Mouse (Mus musculus): Measurements from ENCODE around the gene Gins2. TPM values are rescaled to one million over a fixed set of nuclear protein-coding genes. Genes with fewer than 3 reads are reported as not detected.

Gene Gins2
- polyA plus RNA-seq, 1 experiment: 11.2 TPM

DNA sequence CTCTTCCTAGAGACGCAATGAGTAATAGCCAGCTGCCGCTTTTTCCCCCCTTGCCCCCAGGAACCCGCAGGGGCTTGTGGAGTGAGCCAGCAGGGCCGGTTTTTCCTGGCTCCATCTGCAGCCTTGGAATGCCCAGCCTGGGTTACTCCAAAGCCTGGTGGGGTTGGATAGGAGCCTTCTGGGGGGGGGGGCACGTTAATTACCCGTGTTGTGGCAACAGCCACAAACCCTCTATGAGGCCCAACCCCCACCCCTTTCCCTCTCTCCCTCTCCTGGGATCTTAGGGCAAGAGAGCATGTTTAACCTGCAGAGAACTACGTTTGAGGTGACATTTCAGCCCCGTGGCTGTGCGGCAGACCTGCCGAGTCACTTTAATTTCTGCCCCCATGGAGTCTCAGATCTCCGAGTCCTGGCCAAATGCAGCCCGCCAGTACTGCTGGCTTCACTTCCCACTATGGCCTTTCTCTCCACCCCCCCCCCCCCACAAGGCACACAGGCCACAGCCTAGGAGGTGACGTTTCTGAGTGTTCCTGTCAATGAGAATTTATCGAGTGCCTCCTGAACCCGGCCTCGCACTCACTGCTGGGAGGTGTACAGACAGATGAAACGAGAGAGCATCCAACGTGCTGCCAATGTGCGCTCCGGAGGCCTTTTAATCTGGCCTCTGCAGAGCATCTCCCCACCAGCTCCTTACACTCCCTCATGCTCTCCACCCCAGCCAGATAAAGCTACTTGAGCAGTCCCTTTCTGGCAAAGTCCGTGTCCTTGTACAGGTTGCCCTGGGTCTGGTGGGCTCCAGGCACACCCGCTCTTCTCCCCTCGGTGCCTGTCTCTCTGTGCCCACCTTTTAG is 49.1 kb downstream of the Gins2 start:
- Histone ChIP-seq H3K4me2 (ENCODE audit: low read depth) (no peak overlapping the region), H3K79me2 (ENCODE audit: control insufficient read depth, insufficient read depth) (peaks cover 17% of the 10 kb centered on the region), H3K36me3 (ENCODE audit: control insufficient read depth, insufficient read depth) (no peaks in the 10 kb centered on the region), H3K27me3 (ENCODE audit: control insufficient read depth, insufficient read depth, insufficient read length) (no peaks in the 10 kb centered on the region), H3K4me3 (no peak overlapping the region), H3ac (ENCODE audit: control insufficient read depth, insufficient read length) (no peak overlapping the region)
- TF ChIP-seq USF1 (IDR thresholded peaks at IDR 0.05; ENCODE audit: low read depth) (no peak), E2F4 (IDR thresholded peaks at IDR 0.05; ENCODE audit: insufficient read depth) (no peak), REST (IDR thresholded peaks at IDR 0.05; ENCODE audit: insufficient read depth, insufficient read length) (no peak), POLR2A (IDR thresholded peaks at IDR 0.05; ENCODE audit: insufficient read length, low read depth) (no peak), SRF (IDR thresholded peaks at IDR 0.05; ENCODE audit: control insufficient read depth, insufficient read length, low read depth) (no peak), CEBPB (IDR thresholded peaks at IDR 0.05; ENCODE audit: insufficient read depth, poor library complexity, severe bottlenecking) (no peak), MYOD1 (IDR thresholded peaks at IDR 0.05; ENCODE audit: control insufficient read depth in 1 of 3, insufficient read length in 2 of 3, low read depth in 2 of 3) (no peak), MYOG (IDR thresholded peaks at IDR 0.05; ENCODE audit: control insufficient read depth in 1 of 3, insufficient read depth in 1 of 3, insufficient read length in 2 of 3, low read depth in 2 of 3) (no peak), MAX (IDR thresholded peaks at IDR 0.05; ENCODE audit: low read depth) (no peak), TCF12 (IDR thresholded peaks at IDR 0.05; ENCODE audit: insufficient read depth, poor library complexity, severe bottlenecking) (no peak), TCF3 (IDR thresholded peaks at IDR 0.05; ENCODE audit: insufficient read length, low read depth) (no peak), POLR2AphosphoS2 (IDR thresholded peaks at IDR 0.05; ENCODE audit: insufficient read length, low read depth) (no peak)

GRCm38 (mm10) chr8:120539381-120539774 is 49.7 kb downstream of the Gins2 start:
- peak overlapping the region; percentile 99 for H3K4me2 ChIP-seq (ENCODE audit: low read depth)
- peaks cover 14% of the 10 kb centered on the region for H3K79me2 ChIP-seq (ENCODE audit: control insufficient read depth, insufficient read depth)
- no peaks in the 10 kb centered on the region for H3K36me3 ChIP-seq (ENCODE audit: control insufficient read depth, insufficient read depth)
- TF ChIP-seq TCF3 (IDR thresholded peaks at IDR 0.05; ENCODE audit: insufficient read length, low read depth) (no peak), MYOD1 (IDR thresholded peaks at IDR 0.05; ENCODE audit: control insufficient read depth in 1 of 3, insufficient read length in 2 of 3, low read depth in 2 of 3) (no peak), E2F4 (IDR thresholded peaks at IDR 0.05; ENCODE audit: insufficient read depth) (no peak), SRF (IDR thresholded peaks at IDR 0.05; ENCODE audit: control insufficient read depth, insufficient read length, low read depth) (no peak), USF1 (IDR thresholded peaks at IDR 0.05; ENCODE audit: low read depth) (no peak), TCF12 (IDR thresholded peaks at IDR 0.05; ENCODE audit: insufficient read depth, poor library complexity, severe bottlenecking) (no peak), REST (IDR thresholded peaks at IDR 0.05; ENCODE audit: insufficient read depth, insufficient read length) (no peak), POLR2AphosphoS2 (IDR thresholded peaks at IDR 0.05; ENCODE audit: insufficient read length, low read depth) (no peak), MAX (IDR thresholded peaks at IDR 0.05; ENCODE audit: low read depth) (no peak), MYOG (IDR thresholded peaks at IDR 0.05; ENCODE audit: control insufficient read depth in 1 of 3, insufficient read depth in 1 of 3, insufficient read length in 2 of 3, low read depth in 2 of 3) (no peak), CEBPB (IDR thresholded peaks at IDR 0.05; ENCODE audit: insufficient read depth, poor library complexity, severe bottlenecking) (no peak), POLR2A (IDR thresholded peaks at IDR 0.05; ENCODE audit: insufficient read length, low read depth) (no peak)
- no peaks in the 10 kb centered on the region for H3K27me3 ChIP-seq (ENCODE audit: control insufficient read depth, insufficient read depth, insufficient read length)
- H3K4me3 ChIP-seq: peak overlapping the region; percentile 20
- no peak overlapping the region for H3ac ChIP-seq (ENCODE audit: control insufficient read depth, insufficient read length)

DNA sequence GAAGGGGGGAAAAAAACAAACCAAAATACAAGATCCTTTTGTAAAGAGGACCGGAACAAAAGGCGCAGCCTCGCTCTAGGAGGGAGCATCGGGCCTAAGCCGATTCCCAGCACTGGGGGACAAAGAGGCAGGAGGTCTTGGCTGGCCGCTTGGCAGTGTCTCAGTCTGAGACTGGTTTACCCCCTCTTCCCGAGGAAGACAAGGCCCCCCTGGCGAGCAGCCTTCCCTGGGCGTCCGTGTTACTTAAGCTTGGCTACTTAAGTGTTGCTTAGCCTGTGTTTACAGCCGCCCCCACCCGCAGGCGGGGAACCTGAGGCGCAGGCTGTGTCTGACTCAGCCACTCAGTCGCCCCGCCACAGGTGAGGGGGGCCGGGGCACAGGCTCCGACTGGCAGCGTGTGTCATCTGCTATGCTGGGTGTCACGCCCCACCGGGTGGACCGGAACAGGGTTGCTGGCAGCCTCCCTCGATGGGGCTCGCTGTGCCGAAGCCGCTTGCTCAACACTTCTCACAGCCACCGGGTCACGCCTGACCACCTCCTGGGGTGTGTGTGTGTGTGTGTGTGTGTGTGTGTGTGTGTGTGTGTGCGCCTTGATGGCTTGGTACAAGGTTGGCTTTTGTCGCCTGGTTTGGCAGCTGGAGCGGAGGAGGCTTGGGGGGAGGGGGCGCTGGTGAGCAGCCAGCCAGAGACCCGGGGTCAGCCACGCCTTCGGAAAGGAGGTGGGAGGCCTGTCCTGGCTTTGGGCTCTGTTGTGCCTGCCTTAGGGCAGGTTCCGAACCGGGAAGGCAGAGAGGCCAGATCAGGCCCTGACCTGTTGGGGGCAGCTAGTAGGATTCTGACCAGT is 50.5 kb downstream of the Gins2 start:
- peak; percentile 54; the same call in 1 of the 2 replicates for TF ChIP-seq CEBPB (IDR thresholded peaks at IDR 0.05; ENCODE audit: insufficient read depth, poor library complexity, severe bottlenecking)
- TF ChIP-seq POLR2A (IDR thresholded peaks at IDR 0.05; ENCODE audit: insufficient read length, low read depth): no peak
- no peak for TF ChIP-seq SRF (IDR thresholded peaks at IDR 0.05; ENCODE audit: control insufficient read depth, insufficient read length, low read depth)
- TF ChIP-seq MAX (IDR thresholded peaks at IDR 0.05; ENCODE audit: low read depth): no peak
- no peak for TF ChIP-seq TCF3 (IDR thresholded peaks at IDR 0.05; ENCODE audit: insufficient read length, low read depth)
- TF ChIP-seq POLR2AphosphoS2 (IDR thresholded peaks at IDR 0.05; ENCODE audit: insufficient read length, low read depth): no peak
- TF ChIP-seq REST (IDR thresholded peaks at IDR 0.05; ENCODE audit: insufficient read depth, insufficient read length): no peak
- peak in 1 of 3 experiments; percentile 70 for TF ChIP-seq MYOG (IDR thresholded peaks at IDR 0.05; ENCODE audit: control insufficient read depth in 1 of 3, insufficient read depth in 1 of 3, insufficient read length in 2 of 3, low read depth in 2 of 3)
- no peak for TF ChIP-seq TCF12 (IDR thresholded peaks at IDR 0.05; ENCODE audit: insufficient read depth, poor library complexity, severe bottlenecking)
- TF ChIP-seq USF1 (IDR thresholded peaks at IDR 0.05; ENCODE audit: low read depth): no peak
- TF ChIP-seq MYOD1 (IDR thresholded peaks at IDR 0.05; ENCODE audit: control insufficient read depth in 1 of 3, insufficient read length in 2 of 3, low read depth in 2 of 3): peak in 1 of 3 experiments; percentile 75
- no peak for TF ChIP-seq E2F4 (IDR thresholded peaks at IDR 0.05; ENCODE audit: insufficient read depth)
- Histone ChIP-seq H3K27me3 (ENCODE audit: control insufficient read depth, insufficient read depth, insufficient read length) (no peaks in the 10 kb centered on the region), H3K4me3 (peak overlapping the region; percentile 20), H3ac (ENCODE audit: control insufficient read depth, insufficient read length) (no peak overlapping the region), H3K4me2 (ENCODE audit: low read depth) (peak overlapping the region; percentile 99), H3K79me2 (ENCODE audit: control insufficient read depth, insufficient read depth) (peaks cover 14% of the 10 kb centered on the region), H3K36me3 (ENCODE audit: control insufficient read depth, insufficient read depth) (no peaks in the 10 kb centered on the region)

DNA sequence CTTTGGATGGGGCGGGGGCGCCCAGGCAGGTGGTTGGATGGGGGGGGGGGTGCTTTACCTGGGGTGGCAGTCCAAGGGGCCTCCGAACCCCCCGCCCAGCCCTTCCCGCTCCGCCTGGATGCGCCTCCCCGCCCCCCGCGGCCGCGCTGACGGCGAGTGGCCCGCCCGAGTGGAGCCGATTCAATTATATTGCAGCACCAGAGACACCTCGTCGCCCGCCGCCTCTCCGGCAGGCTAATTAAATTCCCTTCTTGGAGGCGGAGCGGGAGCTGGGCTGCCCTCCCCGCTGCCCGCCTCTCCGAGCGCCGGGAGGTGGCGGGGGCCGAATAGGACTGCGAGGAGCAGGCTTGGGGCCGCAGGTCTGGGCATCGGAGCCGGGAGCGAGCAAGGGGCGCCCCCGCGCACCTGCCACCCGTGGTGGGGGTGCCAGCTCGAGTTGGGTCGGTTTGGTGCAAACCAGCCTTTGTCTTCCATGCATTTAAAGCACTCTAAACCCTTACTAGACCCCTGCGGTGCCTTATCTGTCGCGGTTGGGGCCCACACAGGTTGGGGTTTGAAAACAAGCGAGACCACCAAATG is 51.2 kb downstream of the Gins2 start:
- peaks cover 14% of the 10 kb centered on the region for H3K79me2 ChIP-seq (ENCODE audit: control insufficient read depth, insufficient read depth)
- H3K4me2 ChIP-seq (ENCODE audit: low read depth): peak overlapping the region; percentile 99
- H3ac ChIP-seq (ENCODE audit: control insufficient read depth, insufficient read length): no peak overlapping the region
- no peaks in the 10 kb centered on the region for H3K36me3 ChIP-seq (ENCODE audit: control insufficient read depth, insufficient read depth)
- H3K4me3 ChIP-seq: peak overlapping the region; percentile 20
- no peaks in the 10 kb centered on the region for H3K27me3 ChIP-seq (ENCODE audit: control insufficient read depth, insufficient read depth, insufficient read length)
- TF ChIP-seq MYOG (IDR thresholded peaks at IDR 0.05; ENCODE audit: control insufficient read depth in 1 of 3, insufficient read depth in 1 of 3, insufficient read length in 2 of 3, low read depth in 2 of 3): peak in 1 of 3 experiments; percentile 34
- no peak for TF ChIP-seq USF1 (IDR thresholded peaks at IDR 0.05; ENCODE audit: low read depth)
- peak in 1 of 3 experiments; percentile 50 for TF ChIP-seq MYOD1 (IDR thresholded peaks at IDR 0.05; ENCODE audit: control insufficient read depth in 1 of 3, insufficient read length in 2 of 3, low read depth in 2 of 3)
